Mouse (Mus musculus) limb, embryonic 11.5 days (tissue): Measurements from ENCODE around the gene Gjd3. TPM values are rescaled to one million over a fixed set of nuclear protein-coding genes. Genes with fewer than 3 reads are reported as not detected.
A peak's percentile ranks its signal among the peaks of the same experiment; 100 is the strongest.

Source experiments
- ATAC-seq: fragments of 200-750 bp; cut with Nextera tagmentation; 2 replicates; pipeline ENCODE4 v1.8.0; 2017; ENCODE audit warnings: low read depth; ENCODE audit not compliant: insufficient number of reproducible peaks, low FRiP score, low TSS enrichment
- DNase-seq: peaks from one replicate; pipeline ENCODE4 v3.0.0-alpha.2; 2015; ENCODE audit warnings: low spot score
- H3K27ac ChIP-seq: fragments of 300-500 bp; sonication (generic); replicated peaks from 2 replicates; pipeline ENCODE4 v1.5.1; 2014; ENCODE audit warnings: low read depth, mild to moderate bottlenecking, low read length
- H3K27me3 ChIP-seq: fragments of 300-500 bp; sonication (generic); 2 replicates; pipeline ENCODE4 v1.6.1; 2014; ENCODE audit warnings: mild to moderate bottlenecking, low read length, mixed read lengths; ENCODE audit not compliant: control insufficient read depth, insufficient read depth
- H3K36me3 ChIP-seq: fragments of 300-500 bp; sonication (generic); 2 replicates; pipeline ENCODE4 v1.6.1; 2014; ENCODE audit warnings: mild to moderate bottlenecking, low read length, moderate library complexity, mixed read lengths; ENCODE audit not compliant: control insufficient read depth, insufficient read depth
- H3K4me1 ChIP-seq: fragments of 300-500 bp; sonication (generic); 2 replicates; pipeline ENCODE4 v1.6.1; 2014; ENCODE audit warnings: low read length, mixed read lengths; ENCODE audit not compliant: control insufficient read depth, insufficient read depth
- H3K4me2 ChIP-seq: fragments of 300-500 bp; sonication (generic); 2 replicates; pipeline ENCODE4 v1.6.1; 2014; ENCODE audit warnings: low read depth, mild to moderate bottlenecking, moderate library complexity; ENCODE audit not compliant: severe bottlenecking
- H3K4me3 ChIP-seq: fragments of 300-500 bp; sonication (generic); 2 replicates; pipeline ENCODE4 v1.5.1; 2014; ENCODE audit warnings: low read depth, low read length
- H3K9ac ChIP-seq: fragments of 300-500 bp; sonication (generic); 2 replicates; pipeline ENCODE4 v1.6.1; 2014; ENCODE audit warnings: mild to moderate bottlenecking, low read length
- H3K9me3 ChIP-seq: fragments of 300-500 bp; sonication (generic); 2 replicates; pipeline ENCODE4 v1.6.1; 2016; ENCODE audit warnings: low read length; ENCODE audit not compliant: control insufficient read depth
- WGBS: fragments of 180-500 bp; shearing (Covaris S2); extraction: QIAGEN DNeasy Blood & Tissue Kit; methylation state at CpG from one replicate; pipeline ENCODE4 v1.1.7; 2014; 5-methylcytosine and 5-hydroxymethylcytosine counted together
- polyA plus RNA-seq: library from polyadenylated mRNA; unstranded; fragments of >200 nt; fragmentation: Nextera tagmentation; extraction: Ambion mirVana; gene quantifications from 2 replicates; pipeline ENCODE4 v1.2.1, GENCODE M21; 2014

Gene Gjd3
- 0.40 TPM in 1 of 2 replicates, not detected in the other for polyA plus RNA-seq

- DNase-seq = no peak
- under 1% methylated on average over 28 of the region's 28 CpGs for WGBS
- Histone ChIP-seq H3K9me3 (no peaks in the 10 kb centered on the region), H3K27me3 (peaks cover 20% of the 10 kb centered on the region), H3K4me3 (peak within 1 kb of the TSS; percentile 53), H3K9ac (peak within 1 kb of the TSS; percentile 70), H3K27ac (no peak within 1 kb of the TSS), H3K4me1 (peaks cover 11% of the 10 kb centered on the region), H3K4me2 (peak within 1 kb of the TSS; percentile 97), H3K36me3 (no peaks in the 10 kb centered on the region)
- ATAC-seq = no peak
These were observed at the start of gene Gjd3 for GRCm38 (mm10) chr11:98982773-98983133. TSS of gene Gjd3 (minus strand) at chr11:98983016.

DNA sequence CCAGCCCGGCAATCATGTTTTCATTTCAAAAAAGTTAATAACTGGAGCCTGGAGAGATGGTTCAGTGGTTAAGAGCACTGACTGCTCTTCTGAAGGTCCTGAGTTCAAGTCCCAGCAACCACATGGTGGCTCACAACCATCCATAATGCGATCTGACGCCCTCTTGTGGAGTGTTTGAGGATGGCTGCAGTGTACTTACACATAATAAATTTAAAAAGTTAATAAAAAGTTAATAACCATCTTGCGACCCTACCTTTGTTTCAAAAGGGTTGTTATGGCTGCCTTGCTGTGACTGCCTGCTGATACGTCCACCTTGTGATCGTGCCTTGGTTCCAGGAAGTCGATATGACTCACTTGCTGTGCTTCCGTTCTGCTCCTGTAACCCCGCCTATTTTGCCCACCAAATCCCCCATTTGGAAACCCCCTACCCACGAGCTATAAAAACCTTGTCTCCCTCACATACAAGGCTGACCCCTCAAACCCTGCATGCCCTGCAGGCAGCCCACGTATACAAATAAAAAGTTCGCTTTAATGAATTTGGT, 44.2 kb upstream of the Gjd3 start:
- no peak overlapping the region for H3K4me2 ChIP-seq
- peaks cover 1% of the 10 kb centered on the region for H3K36me3 ChIP-seq
- H3K9me3 ChIP-seq = no peaks in the 10 kb centered on the region
- H3K27ac ChIP-seq = no peak overlapping the region
- WGBS = 83% methylated on average over 12 of the region's 12 CpGs
- no peak for DNase-seq
- H3K4me1 ChIP-seq = peaks cover 5% of the 10 kb centered on the region; the same call in 1 of the 2 replicates
- no peaks in the 10 kb centered on the region for H3K27me3 ChIP-seq
- no peak overlapping the region for H3K4me3 ChIP-seq
- no peak overlapping the region for H3K9ac ChIP-seq
- no peak for ATAC-seq

DNA sequence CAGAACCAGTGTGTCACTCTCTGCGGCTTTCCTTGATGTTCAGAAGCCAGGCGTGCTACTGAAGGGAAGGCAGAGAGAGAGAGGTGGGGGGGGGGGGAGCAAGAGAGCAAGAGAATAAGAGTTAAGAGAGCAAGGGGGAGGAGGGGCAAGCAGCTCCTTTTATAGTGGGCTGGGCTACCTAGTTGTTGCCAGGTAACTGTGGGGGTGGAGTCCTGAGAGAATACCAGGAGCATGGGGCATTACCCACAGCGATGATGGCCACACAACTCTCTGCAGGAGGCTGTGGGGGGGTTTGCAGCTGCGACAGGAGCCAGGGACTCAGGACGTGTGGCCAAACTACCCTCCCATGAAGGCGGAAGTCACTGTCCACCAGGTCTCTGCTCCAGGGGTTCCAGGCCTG, 43.1 kb upstream of the Gjd3 start:
- 91% methylated on average over 6 of the region's 6 CpGs for WGBS
- Histone ChIP-seq H3K9me3 (no peaks in the 10 kb centered on the region), H3K27ac (no peak overlapping the region)

GRCm38 (mm10) chr11:99024468-99025134, 41.8 kb upstream of the Gjd3 start:
- no peaks in the 10 kb centered on the region for H3K27me3 ChIP-seq
- ATAC-seq = peak; percentile 22; the same call in 1 of the 2 replicates
- H3K4me2 ChIP-seq = peak overlapping the region; percentile 40
- DNase-seq = no peak
- peaks cover 6% of the 10 kb centered on the region; the same call in 1 of the 2 replicates for H3K4me1 ChIP-seq
- WGBS = 56% methylated on average over 18 of the region's 18 CpGs
- peaks cover 17% of the 10 kb centered on the region for H3K36me3 ChIP-seq
- peak overlapping the region; percentile 20 for H3K4me3 ChIP-seq
- peak overlapping the region; percentile 44 for H3K9ac ChIP-seq
- H3K27ac ChIP-seq = no peak overlapping the region
- H3K9me3 ChIP-seq = no peaks in the 10 kb centered on the region

More for the DNA sequence above, 43.1 kb upstream of the Gjd3 start:
- no peak for ATAC-seq
- Histone ChIP-seq H3K4me1 (peaks cover 6% of the 10 kb centered on the region; the same call in 1 of the 2 replicates), H3K9ac (no peak overlapping the region), H3K4me3 (no peak overlapping the region), H3K4me2 (no peak overlapping the region), H3K36me3 (peaks cover 9% of the 10 kb centered on the region), H3K27me3 (no peaks in the 10 kb centered on the region)
- DNase-seq = no peak

DNA sequence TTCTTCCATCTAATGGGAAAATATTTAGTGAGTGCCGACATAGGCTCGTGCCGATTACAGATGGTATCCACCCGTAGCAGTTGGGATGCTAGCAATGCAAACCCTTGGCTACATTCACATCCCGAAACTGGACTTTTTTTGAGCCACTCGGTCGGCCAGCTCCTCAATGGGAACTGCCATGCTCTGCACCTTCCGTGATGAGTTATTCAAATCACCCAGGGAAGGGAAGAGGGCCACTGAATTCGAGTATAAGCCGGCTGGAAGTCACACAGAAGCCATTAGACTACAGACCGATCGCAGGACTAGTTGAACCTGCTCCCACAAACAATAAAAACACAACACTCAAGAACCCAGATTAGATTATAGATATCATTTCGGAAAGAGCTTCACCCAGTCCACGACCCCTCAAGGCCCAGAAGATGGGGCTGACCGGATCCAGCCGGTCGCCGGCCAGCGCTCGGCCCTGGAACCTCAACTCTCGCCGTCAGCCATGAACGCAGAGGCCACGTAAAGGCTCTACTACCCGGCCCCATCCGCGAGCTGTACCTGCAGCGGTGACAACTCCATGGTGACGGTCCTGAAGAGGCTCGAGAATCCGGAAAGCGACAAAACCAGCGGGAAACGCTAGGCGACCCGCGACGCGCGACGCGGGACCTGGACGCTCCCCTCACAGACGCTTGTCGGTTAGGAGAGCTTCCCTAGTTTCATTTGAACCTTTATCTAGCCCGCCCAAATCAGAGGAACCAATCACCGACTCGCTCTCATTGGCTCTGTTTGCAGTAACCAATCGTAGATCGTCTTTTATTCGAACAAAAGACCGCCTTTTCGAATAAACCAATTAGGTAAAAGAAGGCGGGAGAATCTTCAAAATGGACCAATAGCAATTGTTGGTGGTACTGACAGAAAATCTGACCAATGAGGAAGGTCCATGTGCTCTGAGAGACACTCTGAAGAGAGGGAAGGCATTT, 41.0 kb upstream of the Gjd3 start, which contains the start of gene Top2a:
Top2a (minus strand) TSS at position 690 of the 968 bp plus-strand sequence.
- under 1% methylated on average over 54 of the region's 54 CpGs for WGBS

GRCm38 (mm10) chr11:99023094-99023493, 40.3 kb upstream of the Gjd3 start:
- no peaks in the 10 kb centered on the region for H3K9me3 ChIP-seq
- DNase-seq = no peak
- no peak overlapping the region for H3K27ac ChIP-seq
- H3K4me1 ChIP-seq = peaks cover 6% of the 10 kb centered on the region; the same call in 1 of the 2 replicates
- H3K4me3 ChIP-seq = peak overlapping the region; percentile 93
- no peak for ATAC-seq
- peak overlapping the region; percentile 95 for H3K9ac ChIP-seq
- 6% methylated on average over 4 of the region's 4 CpGs for WGBS
- H3K36me3 ChIP-seq = peaks cover 22% of the 10 kb centered on the region
- H3K4me2 ChIP-seq = peak overlapping the region; percentile 60
- H3K27me3 ChIP-seq = no peaks in the 10 kb centered on the region

More for the DNA sequence above, 41.0 kb upstream of the Gjd3 start, which contains the start of gene Top2a:
- Histone ChIP-seq H3K36me3 (peaks cover 19% of the 10 kb centered on the region), H3K9me3 (no peaks in the 10 kb centered on the region), H3K4me2 (peak within 1 kb of the TSS; percentile 60), H3K4me3 (peak within 1 kb of the TSS; percentile 93), H3K4me1 (peaks cover 6% of the 10 kb centered on the region; the same call in 1 of the 2 replicates), H3K9ac (peak within 1 kb of the TSS; percentile 95), H3K27me3 (no peaks in the 10 kb centered on the region), H3K27ac (peak within 1 kb of the TSS; percentile 68; the same call in 1 of the 2 replicates)
- DNase-seq = peak; percentile 99
- peak; percentile 90 for ATAC-seq

DNA sequence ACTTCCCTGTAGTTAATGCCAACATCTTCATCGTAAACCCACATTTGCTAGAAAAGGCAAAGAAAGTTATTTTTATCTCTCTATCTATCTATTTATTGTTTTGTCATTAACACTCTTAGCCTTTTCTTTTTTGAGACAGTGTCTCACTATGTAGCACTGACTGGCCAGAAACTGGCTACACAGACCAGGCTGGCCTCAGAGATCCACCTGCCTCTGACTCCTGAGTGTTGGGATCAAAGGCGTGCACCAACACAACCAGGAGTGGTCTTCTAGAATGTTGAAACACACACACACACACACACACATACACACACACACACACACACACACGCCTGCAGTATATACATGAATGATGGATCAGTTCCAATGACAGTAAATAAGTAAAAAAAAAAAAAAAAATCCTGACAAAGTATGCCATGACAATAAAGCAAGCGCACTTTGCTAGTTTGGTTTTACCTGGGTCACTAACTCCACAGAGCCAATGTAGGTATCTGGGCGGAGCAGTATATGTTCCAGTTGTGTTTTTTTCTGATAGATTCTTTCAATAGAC, 39.6 kb upstream of the Gjd3 start:
- no peak overlapping the region; the same call in 1 of the 2 replicates for H3K9ac ChIP-seq
- peaks cover 27% of the 10 kb centered on the region for H3K36me3 ChIP-seq
- no peak for ATAC-seq
- H3K27me3 ChIP-seq = no peaks in the 10 kb centered on the region
- H3K9me3 ChIP-seq = no peaks in the 10 kb centered on the region
- peak overlapping the region; percentile 93 for H3K4me3 ChIP-seq
- WGBS = 83% methylated on average over 5 of the region's 5 CpGs
- H3K4me1 ChIP-seq = peaks cover 6% of the 10 kb centered on the region; the same call in 1 of the 2 replicates
- peak overlapping the region; percentile 60 for H3K4me2 ChIP-seq
- no peak overlapping the region for H3K27ac ChIP-seq
- no peak for DNase-seq
